Mouse (Mus musculus) ovary, adult 18-20 months (tissue): ENCODE measurements at regions not wholly inside any gene's neighbourhood (a gene's known extent, or its start where the extent isn't known, plus 50 kb on each side); places are given as distances from the start of the nearest gene placed in this dataset.

ENCODE experiments used
- DNase-seq: peaks from one replicate; pipeline ENCODE4 v3.0.0; 2022; ENCODE audit warnings: low spot score, mixed read lengths

GRCm38 (mm10) chr10:125790924-125791323 lies 175.0 kb upstream of the Lrig3 start:
- no peak for DNase-seq

GRCm38 (mm10) chr10:125794504-125794903 lies 171.5 kb upstream of the Lrig3 start:
- no peak for DNase-seq

DNA sequence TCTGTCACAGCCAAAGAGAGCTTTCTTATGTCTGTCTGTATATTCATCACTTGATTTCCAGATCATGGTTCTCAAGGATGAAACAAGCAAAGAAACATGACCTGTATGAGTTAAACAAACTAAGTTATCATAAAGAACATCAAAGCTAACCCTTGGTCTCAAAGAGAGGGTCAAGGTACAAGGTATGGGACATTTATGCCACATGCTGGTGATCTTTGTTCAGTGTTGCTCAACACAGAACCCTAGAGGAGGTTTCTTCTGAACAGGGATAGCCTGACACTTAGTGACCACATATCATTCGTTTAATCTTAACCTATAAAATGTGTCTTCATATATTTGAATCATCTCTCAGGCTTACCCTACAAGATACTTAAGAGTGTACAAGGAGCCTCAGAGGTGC lies 170.6 kb upstream of the Lrig3 start:
- no peak for DNase-seq

- DNase-seq, result no peak
Observed at GRCm38 (mm10) chr10:125798678-125799077, 167.3 kb upstream of the Lrig3 start.

GRCm38 (mm10) chr10:125800572-125801114 lies 165.3 kb upstream of the Lrig3 start:
- no peak for DNase-seq

GRCm38 (mm10) chr10:125801450-125801849 lies 164.5 kb upstream of the Lrig3 start:
- no peak for DNase-seq

GRCm38 (mm10) chr10:125802923-125803583 lies 162.9 kb upstream of the Lrig3 start:
- no peak for DNase-seq

- no peak for DNase-seq
Observed at GRCm38 (mm10) chr10:125809763-125810361, 156.1 kb upstream of the Lrig3 start.

GRCm38 (mm10) chr10:125810590-125810989 lies 155.4 kb upstream of the Lrig3 start:
- no peak for DNase-seq

DNA sequence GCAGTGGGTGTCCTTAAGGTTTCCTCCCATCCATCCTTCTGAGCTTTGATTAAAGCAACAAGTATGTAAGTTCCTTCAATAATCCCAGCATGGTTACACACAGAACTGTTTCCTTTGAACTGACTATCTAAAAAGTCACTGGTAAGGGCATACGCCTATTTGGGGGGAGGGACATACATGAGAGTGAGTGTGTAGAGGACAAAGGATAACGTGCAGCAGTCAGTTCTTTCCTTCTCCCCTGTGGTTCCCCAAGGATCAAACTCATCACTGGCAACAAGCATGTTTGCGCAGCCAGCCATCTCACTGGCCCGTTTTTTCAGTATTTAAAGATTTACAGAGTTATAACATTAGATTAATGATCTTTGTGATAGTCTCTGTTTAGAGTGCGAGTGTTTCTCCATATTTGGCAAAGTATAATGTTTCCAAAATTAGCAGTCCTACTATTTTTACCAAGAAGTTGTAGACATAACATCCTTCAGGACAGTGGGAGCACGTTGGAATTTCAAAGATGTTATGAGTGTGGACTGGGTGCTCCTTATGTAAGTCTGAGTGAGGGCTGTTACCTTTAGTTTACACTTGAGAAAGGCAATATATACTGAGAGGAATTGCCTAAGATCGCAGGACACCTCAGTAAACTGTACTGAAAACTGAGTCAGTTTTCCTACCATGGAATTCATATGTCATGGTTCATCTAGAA lies 151.6 kb upstream of the Lrig3 start:
- DNase-seq, result no peak

- DNase-seq, result no peak
Observed at GRCm38 (mm10) chr10:125832134-125832533, 133.8 kb upstream of the Lrig3 start.

- DNase-seq, result no peak
Observed at GRCm38 (mm10) chr10:125832764-125833163, 133.2 kb upstream of the Lrig3 start.

DNA sequence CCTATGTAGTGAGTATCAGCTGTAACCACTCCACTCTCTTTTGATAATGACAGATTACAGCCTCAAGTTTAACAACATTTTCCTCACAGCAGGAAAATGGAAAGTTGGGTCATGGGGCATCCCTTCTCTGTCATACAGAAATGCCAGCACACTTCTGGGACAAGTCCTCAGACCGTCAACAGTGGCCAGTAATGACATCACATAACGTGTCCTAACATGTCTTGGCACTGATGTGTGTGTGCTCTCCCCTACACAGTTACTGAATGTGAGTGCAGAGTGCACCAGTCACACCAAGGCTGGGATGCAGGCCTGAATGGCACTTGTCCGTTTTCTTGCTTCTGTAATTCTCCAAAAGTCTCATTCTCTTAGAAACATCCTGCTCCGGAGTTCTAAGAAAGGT lies 132.0 kb upstream of the Lrig3 start:
- no peak for DNase-seq

DNA sequence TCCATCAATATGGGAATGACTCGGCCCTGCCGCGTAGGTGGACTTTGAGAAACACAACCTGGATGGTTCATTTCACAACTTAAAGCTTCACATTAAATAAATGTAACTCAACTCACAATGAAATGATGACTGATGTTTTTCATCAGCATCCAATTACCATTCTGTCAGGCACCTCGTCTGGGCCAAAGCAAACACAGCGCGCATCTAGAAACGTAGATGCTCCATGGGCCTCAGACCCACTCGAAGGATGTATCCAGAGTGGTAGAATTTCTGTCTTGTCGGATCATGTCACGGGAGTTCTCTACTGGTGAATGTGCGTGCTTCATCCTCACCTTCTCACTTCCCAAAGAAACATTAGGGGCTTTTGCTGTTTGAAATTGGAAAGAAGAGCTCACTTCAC lies 127.0 kb upstream of the Lrig3 start:
- DNase-seq, result no peak

DNA sequence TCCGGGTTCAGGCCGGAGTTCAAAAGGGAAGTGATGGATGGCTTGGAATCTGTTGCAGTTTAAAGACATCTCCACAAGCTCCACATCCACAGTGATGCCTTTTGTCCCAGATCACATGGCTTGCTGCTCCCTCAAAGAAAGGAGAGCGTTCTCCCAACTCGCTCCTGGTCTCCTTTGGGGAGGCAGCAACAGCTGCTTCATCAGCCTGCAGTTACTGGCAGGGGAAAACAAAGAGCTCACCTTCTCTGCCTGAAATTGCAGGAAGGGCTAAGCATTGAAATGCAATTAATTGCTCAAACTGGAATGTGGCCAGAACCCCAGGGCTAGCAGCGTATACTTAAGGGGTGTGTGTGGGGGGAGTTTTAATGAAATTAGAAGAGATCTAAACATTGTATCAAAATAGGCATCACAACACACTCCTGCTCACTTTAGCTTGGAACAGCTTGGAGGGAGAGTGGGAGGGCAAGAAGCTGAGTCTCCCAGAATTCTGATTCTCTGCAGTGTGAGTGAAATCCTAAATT lies 126.3 kb upstream of the Lrig3 start:
- DNase-seq, result no peak

DNA sequence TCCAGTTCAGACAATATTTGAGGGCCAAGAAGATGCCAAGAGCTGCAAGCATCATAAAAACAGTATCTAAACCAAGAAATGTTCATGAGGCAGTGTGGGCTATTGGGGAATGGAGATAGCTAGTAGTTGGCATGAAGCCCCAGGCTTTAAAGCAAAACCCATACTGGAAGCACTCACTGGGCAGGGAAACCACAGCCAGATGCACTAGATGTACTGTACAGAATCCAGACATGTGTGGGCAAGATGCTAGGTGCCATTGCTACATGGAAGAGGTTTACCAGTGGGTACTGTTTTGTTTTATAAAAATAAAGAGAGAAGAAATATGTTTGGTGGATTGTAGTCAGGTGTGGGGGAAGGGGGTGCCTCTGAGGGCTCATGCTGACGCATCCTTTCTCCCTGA lies 125.6 kb upstream of the Lrig3 start:
- no peak for DNase-seq

GRCm38 (mm10) chr10:125844336-125844865 lies 121.6 kb upstream of the Lrig3 start:
- no peak for DNase-seq

- no peak for DNase-seq
Observed at GRCm38 (mm10) chr10:125845014-125845514, 120.9 kb upstream of the Lrig3 start.

GRCm38 (mm10) chr10:125850370-125850769 lies 115.6 kb upstream of the Lrig3 start:
- no peak for DNase-seq

GRCm38 (mm10) chr10:125861734-125862133 lies 104.2 kb upstream of the Lrig3 start:
- DNase-seq, result no peak

DNA sequence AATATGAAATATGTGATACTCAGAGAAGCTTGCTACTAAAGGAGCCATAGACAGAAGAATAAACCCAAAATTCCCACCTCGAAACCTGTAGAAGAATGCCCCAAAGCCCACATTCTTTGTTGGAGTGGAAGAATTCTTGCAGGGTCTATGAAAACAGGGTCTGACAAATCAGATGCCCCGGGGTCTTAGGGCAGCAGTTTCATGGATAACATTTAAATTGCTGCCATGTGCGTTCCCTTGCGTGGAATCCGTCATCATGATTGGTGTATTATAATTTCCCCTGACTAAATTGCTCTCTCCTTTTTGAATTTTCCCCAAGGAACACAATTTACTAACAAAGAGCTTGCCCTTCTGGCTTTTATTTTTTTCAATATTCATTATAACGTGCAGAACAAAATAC lies 99.6 kb upstream of the Lrig3 start:
- no peak for DNase-seq

- no peak for DNase-seq
Observed at GRCm38 (mm10) chr10:125884563-125884962, 81.4 kb upstream of the Lrig3 start.
